Mouse (Mus musculus): ENCODE results near the gene Cenpf. TPM values are rescaled to one million over a fixed set of nuclear protein-coding genes. Genes with fewer than 3 reads are reported as not detected.

Gene Cenpf
- total RNA-seq, 4 experiments from 2014 or later = 0.70 to 2.7 (median 1.3) TPM

- DNase-seq = peak; percentile 60
Observed at GRCm38 (mm10) chr1:189627976-189628768, 59.7 kb downstream of the Cenpf start.

DNA sequence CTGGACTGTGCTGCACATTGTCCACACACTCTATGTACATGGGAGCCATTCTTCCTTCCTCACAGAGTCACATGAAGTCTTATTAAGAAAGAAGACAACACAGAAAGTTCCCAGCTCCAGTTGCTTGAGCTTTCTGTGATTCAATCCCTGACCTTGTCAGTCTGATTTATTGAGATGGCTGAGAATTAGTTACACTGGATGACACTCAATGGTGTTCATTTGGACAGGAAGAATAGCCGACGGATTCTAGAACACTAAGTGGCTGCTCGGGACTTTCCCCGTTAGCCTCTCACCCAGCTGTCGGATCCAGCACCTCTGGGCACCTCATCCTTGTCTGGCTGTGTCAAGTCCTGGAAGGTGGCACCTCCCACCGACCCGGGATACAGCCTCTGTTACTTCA is 63.1 kb downstream of the Cenpf start:
- DNase-seq = peak; percentile 9

- no peak for DNase-seq
Observed at GRCm38 (mm10) chr1:189618970-189619740, 68.7 kb downstream of the Cenpf start.

- DNase-seq = peak; percentile 28
Observed at GRCm38 (mm10) chr1:189617381-189617780, 70.5 kb downstream of the Cenpf start.

GRCm38 (mm10) chr1:189615246-189615645 is 72.6 kb downstream of the Cenpf start:
- DNase-seq = peak; percentile 21

- no peak for DNase-seq
Observed at GRCm38 (mm10) chr1:189613076-189613475, 74.8 kb downstream of the Cenpf start.

- no peak for DNase-seq
Observed at GRCm38 (mm10) chr1:189611775-189612174, 76.1 kb downstream of the Cenpf start.

GRCm38 (mm10) chr1:189608640-189609039 is 79.2 kb downstream of the Cenpf start:
- DNase-seq = no peak

DNA sequence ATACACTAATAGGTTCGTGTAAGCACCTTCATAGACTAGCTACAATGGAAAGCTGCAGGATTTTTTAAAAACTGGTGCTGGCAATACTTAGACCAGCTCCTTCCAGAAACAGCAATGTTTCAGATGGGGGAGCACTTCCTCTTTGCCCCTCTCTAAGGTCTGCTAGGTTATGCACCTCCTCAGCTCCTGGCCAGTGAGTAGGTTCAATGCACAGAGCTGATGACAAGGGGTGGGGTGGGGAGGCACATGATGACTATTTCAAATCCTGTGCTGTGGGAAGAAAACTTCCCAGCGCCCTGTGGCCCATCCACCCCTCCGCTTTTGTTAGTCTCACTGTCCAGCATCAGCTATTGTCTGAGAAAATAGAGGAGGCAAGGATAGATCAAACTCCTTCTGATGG is 79.8 kb downstream of the Cenpf start:
- DNase-seq = no peak

- DNase-seq = no peak
Observed at GRCm38 (mm10) chr1:189605598-189606126, 82.2 kb downstream of the Cenpf start.

- no peak for DNase-seq
Observed at GRCm38 (mm10) chr1:189597096-189597495, 90.8 kb downstream of the Cenpf start.

Other genes with a start within 250 kb of the Cenpf start
- 10 to 100 TPM; 10.8 to 21.8 (median 17.9) TPM for gene Ptpn14, start 40.2 kb upstream of the Cenpf start, total RNA-seq (2022)
- gene Smyd2, start 234.3 kb upstream of the Cenpf start, total RNA-seq (2022) = 10 to 100 TPM; 82.4 to 88.4 (median 85.1) TPM